Mouse (Mus musculus) hematopoietic multipotent progenitor cell, adult 10-12 weeks (in vitro differentiated cells): ENCODE measurements around the gene CK137956. TPM values are rescaled to one million over a fixed set of nuclear protein-coding genes. Genes with fewer than 3 reads are reported as not detected.

ENCODE experiments used
- polyA plus RNA-seq: library from polyadenylated mRNA; stranded (reverse); fragments of >175 nt; gene quantifications from 2 replicates; pipeline ENCODE4 v1.2.3, GENCODE M21; 2012; ENCODE audit warnings: low replicate concordance

Gene CK137956
- not detected in 2 replicates for polyA plus RNA-seq

DNA sequence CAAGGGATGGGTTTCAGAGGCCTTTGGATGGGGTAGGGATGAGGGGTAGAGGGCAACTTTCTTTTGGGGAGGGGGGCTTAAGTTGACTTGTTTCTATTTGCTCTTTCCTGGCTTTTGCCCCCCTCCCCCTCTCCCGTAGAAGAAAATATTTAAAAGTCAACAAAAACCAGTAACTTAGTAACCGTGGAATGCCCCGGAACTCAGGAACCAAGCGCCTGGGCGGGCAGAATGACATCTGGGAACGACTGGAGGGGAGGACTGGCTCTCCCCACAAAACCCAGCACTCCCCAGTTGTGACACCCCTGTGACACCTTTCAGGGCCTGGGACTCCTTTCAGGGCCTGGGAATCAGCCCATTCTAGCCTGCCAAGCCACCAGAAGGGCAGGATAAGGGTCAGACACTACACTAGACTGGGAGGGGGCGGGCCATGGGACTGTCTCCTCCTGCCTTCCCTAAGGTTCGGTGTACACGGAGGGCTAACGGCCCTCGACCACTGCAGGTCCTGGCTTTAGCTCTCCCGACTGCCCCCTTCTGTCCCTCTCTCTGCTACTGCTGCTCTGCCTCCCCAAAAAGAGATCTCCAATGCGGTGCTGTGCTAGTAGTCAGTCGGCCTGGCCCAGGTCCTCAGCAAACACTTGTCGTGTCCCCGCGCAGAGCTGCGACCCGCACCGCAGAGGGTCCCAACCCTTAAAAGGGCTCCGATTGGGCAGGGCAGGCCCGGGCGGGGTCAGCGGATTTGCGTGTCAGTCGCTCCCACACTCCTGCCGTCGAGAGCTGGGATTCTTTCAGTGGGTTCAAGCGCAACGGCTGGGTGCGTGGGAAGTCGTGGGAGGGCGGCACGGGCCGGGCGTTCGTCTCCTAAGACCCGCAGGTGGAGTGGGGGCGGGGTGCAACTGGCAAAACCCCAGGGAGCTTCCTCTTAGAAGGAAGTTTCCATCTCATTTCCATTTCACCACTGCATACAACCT is at the start of gene CK137956:
Gene CK137956 (minus strand): TSS at position 51 of the 968 bp plus-strand sequence.

DNA sequence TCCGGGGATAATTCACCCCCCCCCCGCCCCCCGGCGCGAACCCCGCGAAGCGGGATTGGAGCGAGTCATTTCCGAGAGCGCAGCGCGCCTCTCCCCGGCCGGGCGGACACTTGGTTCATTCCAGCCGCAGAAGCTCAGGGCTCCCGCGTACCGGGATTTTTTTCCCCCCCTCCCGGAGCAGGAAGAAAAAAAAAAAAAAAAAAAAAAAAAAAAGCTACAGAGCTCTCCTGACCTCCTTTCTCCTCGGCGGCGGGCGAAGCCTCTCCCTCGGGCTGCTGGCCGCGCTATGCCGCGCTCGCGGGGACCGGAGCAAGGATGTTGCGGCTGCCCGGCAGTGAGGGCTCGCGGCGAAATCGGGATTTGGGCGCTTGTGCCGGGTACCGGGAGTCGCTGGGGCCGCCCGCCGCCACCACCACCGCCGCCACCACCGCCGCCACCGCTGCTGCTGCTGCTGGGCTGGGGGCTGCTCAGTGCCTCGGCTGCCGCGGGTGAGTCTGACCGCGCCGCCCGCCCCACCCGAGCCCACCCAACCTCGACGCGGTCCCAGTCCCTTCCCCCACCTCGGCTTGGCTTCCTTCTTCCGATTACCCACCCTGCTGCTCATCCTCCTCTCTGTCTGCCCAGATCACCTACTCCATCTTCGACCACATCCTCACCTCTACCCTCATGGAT is 17.2 kb upstream of the CK137956 start, which contains the start of gene Csmd2:
Gene Csmd2 (plus strand): TSS at position 74 of the 672 bp plus-strand sequence.

Other genes starting within 250 kb of the CK137956 start
- gene Csmd2, start 16.9 kb upstream of the CK137956 start, polyA plus RNA-seq, result 0.03 TPM in 1 of 2 replicates, not detected in the other